Mouse (Mus musculus) kidney, adult 8-10 months (tissue): ENCODE results near the gene Rps6ka4.

Source experiments
- DNase-seq, 2 experiments: peaks; one replicate each; pipeline ENCODE4 v3.0.0; 2022

Rps6ka4 gene

DNA sequence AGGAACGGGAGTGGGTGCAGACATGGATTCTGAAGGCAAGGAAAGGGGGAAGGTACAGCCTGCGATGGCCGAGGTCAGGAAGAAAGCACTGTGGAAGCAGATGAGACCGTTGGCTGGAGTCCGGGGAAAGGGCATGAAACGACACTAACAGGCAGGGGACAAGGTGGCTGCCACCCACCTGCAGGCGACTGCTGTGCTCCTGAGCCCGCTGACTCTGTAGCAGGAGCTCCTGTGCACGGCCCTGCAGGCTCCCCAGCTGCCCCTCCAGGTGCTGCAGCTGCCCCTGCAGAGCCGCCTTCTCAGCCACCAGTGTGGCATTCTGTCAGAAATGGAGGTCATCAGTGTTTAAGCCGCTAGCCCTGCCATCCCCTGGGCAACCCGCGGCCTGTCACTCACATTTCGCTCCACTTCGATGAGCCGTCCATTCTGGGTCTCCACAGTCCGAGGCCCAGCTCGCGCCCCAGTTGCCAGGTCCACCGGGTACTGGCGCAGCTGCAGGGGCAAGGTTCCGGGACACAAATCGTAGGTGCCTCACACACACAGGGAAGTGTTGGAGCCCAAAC is 9.2 kb upstream of the Rps6ka4 start:
- DNase-seq: no peak

- DNase-seq: no peak
Observed at GRCm38 (mm10) chr19:6847841-6848517, 7.5 kb upstream of the Rps6ka4 start.

DNA sequence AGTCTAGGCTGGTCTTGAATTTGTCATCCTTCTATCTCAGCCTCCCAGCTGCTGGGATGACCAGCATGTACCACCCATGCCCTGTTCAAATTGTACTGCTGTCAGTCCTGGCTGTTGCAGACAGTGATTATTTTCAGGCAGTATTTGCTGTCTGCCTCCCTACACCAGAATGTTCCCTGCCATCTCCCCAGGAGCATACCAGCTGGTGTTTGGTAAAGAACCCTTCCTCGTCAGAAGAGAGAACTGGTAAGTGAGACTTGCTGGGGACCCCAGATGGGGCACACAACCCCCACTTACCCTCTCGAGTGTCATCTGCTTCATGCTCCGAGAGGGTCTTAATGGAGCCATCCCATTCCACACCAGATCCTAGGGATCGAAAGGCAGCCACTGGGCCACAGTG is 5.6 kb upstream of the Rps6ka4 start:
- no peak for DNase-seq

DNA sequence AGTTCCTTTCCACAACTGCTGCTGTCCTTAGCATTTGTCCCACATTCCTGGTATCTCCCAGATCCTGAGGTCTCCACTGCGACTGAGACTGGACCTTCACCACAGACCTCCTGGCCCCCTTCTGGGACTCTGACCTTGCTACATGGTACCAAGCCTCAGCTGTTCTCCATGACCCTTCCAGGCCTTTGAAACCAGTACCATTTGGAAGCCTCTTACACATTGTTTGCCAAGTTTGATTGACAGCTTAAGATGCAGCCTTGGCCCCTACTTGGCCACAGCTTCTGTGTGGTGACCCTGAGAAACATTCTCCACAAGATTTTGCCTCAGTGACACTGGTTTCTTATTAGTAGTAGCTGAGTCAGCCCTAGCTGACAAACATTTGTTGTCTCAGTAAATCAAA is 1.9 kb upstream of the Rps6ka4 start:
- no peak for DNase-seq

DNA sequence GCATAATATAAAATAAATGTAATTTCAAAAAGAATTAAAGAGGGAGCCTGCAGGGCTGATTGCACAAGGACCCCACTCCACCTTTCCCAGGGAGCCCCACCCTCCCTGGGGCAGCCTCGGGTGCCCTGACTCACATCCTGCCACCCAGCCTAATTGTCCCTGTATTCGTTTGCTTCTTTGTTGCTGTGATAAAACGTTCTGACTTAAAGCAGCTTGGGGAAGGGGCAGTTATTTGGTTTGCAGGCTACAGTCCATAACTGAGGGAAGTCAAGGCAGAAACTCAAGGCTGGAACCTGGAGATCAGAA is 809 bp upstream of the Rps6ka4 start:
- no peak for DNase-seq

DNA sequence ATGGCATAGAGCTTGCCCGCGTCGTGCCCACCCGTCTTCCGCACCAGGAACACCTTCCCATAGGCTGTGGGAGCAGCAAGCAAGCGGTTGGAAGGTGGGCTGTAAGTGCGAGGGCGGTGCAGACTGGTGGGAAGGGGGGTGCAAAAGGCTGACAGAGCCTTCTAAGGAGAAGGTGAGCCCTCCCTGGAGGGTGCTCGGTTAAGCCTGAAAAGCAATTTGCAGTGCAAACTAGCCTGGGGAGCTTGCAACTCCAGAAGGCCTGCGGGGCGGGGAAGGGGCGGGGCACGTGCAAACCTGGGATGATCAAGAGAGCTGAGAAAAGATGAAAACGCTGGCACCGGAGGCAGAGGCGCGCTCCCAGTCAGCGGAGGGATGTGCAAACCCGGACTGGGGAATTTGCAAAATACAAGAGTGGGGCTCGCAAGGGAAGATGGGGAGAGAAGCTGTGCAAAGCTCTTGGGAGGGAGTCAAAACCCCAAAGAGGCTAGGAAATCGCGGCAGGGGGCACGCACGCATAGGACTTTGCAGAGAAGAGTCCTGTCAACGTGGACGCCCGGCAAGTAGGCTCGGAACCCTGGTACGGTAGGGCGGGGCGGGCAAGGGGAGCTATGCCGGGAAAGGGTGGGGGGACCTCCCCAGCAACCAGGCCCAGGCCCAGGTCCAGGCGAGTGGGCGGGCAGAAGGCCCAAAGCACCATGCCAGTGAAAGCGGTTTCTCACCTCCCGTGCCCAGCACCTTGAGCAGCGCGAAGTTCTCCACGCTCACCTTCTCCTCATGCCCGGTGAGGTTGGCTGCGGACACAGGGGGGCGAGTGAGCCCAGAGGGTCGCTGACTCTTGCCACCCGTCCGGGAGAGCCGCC is 591 bp downstream of the Rps6ka4 start:
- peak in 1 of 2 experiments; percentile 39 for DNase-seq

GRCm38 (mm10) chr19:6832363-6832762 is 8.1 kb downstream of the Rps6ka4 start:
- no peak for DNase-seq

DNA sequence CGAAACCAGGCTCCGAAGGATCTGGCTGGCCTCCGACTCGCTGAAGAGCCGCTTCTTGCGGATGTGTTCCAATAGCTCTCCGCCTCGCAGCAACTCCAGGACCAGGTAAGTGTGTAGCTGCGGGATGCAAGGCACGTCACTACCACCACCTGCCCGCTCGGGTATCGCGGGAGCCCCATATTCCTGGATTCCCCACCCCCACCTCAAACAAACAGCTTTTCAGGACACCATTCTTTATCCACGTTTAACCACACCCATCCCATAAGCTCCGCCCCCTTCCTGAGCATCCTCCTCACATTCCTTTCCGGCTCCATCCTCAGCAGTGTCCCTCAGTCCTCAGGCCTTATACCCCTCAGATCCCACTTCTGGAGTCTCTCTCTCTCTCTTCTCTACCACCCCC is 9.1 kb downstream of the Rps6ka4 start:
- no peak for DNase-seq

GRCm38 (mm10) chr19:6830556-6831316 is 9.7 kb downstream of the Rps6ka4 start:
- no peak for DNase-seq

DNA sequence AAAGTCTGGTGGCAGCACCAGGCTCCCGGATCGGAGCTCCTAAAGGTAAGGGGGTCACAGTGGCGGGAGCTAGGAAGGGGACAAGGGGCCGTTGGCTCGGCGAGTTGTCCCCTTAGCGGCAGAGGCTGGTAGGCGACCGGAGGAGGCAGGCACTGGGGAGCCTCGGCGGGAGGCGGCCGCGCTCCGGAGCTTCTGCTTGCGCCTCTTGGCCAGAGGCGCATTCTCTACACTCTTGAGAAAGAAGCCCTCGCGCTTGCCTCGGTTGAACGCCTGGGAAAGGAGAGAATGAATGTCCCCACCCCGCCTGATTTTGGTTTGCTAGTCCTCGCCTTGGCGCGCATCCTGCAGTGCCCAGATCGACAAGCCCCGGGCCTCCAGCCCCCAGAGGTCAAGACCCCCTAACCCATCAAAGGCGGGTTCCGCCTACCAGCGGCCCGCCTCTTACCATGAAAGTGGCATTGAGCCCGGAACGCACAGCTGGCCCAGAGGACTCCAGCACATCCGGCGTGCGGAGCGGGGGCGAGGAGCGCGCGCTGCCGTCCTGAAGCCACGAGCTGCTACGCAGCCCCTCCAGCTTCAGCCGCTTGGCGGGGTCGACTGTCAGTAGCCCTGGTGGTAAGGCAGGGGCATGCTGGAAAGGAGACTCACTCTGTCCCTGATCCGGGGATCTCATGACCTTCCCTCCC is 10.4 kb downstream of the Rps6ka4 start:
- DNase-seq: no peak

GRCm38 (mm10) chr19:6829069-6829468 is 11.4 kb downstream of the Rps6ka4 start:
- no peak for DNase-seq

DNA sequence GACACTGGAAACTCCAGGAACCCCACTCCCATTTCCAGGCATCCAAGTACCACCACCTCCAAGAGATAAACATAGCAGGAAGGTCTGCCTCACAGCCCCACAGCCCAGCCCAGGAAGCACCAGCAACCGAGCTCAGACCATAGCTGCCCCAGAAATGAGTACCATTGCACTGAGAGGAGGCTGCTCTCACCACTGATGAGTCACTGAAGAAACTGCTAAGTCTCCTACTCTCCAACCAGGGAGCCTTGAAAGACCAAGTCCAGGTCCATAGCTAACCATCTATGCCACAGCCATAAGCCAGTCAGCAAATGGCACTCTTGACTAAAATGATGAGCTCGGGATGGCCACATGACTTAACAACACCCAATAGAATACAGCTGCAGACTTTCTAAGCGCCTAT is 13.8 kb downstream of the Rps6ka4 start:
- no peak for DNase-seq

DNA sequence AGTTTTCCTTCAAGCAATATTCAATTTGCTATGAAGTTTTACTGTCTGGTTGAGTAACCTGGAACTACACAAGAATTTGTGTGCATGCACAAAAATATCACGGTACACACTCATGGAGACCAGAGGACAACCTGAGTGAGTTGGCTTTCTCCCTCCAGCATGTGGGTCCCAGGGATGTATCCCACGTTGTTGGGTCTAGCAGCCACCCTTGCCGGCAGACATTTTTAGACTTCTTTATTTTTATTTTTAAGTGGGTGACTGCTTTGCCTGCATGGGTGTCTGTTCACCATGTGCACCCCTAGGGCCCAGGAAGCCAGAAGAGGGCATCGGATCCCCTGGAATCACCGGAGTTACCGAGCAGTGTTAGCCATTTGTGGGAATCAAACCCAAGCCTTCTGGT is 15.1 kb downstream of the Rps6ka4 start:
- DNase-seq: no peak

DNA sequence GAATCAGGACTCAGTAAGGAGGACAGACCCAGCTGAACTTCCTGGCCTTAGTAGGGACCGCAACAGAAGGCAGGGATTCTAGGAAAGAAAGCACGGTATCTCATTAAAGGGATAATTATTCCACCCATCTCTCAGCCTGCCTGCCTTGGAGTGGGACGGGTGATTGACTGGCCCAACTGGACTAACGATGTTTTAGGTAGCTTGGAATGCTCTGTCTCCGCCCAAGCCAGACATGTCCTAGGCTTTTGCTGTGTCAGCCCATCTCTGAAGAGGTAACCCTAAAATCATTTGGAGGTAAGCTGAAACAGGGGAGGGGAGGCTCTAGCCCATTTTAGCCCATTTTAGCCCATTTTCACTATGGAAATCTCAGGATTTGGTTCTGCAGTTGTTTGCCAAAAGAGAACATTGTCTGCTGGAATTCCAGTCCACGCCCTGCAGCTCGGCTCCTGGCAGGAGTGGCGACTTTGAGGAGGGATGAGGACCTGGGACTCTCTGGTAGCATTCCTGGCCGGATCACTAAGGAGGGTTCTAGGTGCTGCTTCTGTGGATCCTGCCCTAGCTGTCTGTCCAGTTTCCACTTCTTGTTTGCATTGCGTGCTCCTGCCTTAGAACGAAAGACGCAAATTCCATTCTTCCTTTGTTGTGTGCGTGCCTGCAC is 19.8 kb downstream of the Rps6ka4 start:
- DNase-seq: no peak

GRCm38 (mm10) chr19:6819143-6819827 is 21.2 kb downstream of the Rps6ka4 start:
- no peak for DNase-seq

DNA sequence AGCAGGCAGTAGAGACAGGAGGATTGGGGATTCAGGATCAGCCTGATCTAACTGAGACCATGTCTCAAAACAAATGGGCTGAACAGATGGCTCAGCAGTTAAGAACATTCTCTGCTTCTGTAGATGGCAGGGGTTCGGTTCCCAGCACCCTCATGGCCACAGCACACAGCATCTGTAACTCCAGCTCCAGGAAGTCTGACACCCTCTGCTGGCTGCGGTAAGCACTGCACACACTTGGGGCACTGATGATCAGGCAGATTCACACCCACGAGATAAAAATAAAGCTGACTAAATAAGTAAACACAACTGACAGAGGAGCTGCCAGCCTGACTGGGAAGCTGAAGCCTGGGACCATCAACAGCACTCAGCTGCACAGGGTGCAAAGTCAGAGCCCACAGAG is 25.5 kb downstream of the Rps6ka4 start:
- DNase-seq: no peak

DNA sequence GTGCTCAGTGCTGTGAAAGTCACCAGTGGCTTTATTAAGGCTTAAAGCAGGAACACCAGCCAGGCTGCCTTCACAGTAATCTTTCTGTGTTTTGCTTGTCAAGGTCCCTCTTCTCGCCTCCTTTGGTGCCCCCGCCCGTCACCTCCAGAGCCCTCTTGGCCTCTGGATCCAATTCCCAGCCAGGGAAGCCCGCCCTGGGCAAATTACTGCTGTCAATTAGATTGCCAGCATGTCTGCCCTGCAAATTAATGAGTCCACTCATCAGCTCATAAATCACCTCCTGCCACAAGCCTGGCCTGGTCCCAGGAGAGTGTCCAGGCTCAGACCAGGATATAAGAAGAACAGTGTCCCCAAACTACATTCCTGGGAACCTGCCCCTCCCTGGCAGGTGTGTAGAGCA is 26.1 kb downstream of the Rps6ka4 start:
- no peak for DNase-seq
